Mouse (Mus musculus): ENCODE results near the gene Cyp4a30b. TPM values are rescaled to one million over a fixed set of nuclear protein-coding genes. Genes with fewer than 3 reads are reported as not detected.
"Not testable (repeated sequence)": the region's sequence is repeated elsewhere in the genome, so short reads cannot be mapped to it uniquely, and the experiment has no call there.

Cyp4a30b gene
- not detected in 2 replicates for polyA plus RNA-seq (2015; fragmentation: Nextera tagmentation; extraction: Ambion mirVana)

DNA sequence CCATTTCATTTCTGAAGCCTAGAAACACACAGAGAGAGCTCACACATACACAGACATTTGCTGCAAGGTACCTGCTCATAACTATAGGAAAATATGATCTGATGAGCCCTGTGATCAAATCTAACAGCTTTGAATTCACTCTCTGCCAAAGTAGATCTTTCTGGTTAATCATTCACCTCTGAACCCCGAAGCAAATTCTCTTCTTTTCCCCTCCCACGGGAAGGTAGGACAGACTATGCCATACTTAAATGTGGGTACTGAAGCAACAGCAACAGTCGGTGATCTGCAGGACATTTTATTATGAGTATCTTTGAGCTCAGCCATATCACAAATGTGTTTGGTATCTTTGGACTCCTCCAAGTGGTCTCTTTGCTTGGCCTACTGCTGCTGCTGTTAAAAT lies at the start of gene Cyp4a30b:
Cyp4a30b (plus strand) TSS at position 301 of the 400 bp plus-strand sequence.
- ATAC-seq (ENCODE audit: insufficient number of reproducible peaks, low FRiP score, low TSS enrichment, low read depth) = no peak
- no peaks in the 10 kb centered on the region for H3K4me1 ChIP-seq
- no peak within 1 kb of the TSS for H3K4me2 ChIP-seq
- no peaks in the 10 kb centered on the region for H3K27me3 ChIP-seq
- no peaks in the 10 kb centered on the region for H3K9me3 ChIP-seq
- no peak within 1 kb of the TSS for H3K4me3 ChIP-seq
- H3K27ac ChIP-seq = no peak within 1 kb of the TSS
- WGBS = 86% methylated on average over 3 of the region's 3 CpGs
- H3K36me3 ChIP-seq = no peaks in the 10 kb centered on the region
- no peak within 1 kb of the TSS for H3K9ac ChIP-seq

DNA sequence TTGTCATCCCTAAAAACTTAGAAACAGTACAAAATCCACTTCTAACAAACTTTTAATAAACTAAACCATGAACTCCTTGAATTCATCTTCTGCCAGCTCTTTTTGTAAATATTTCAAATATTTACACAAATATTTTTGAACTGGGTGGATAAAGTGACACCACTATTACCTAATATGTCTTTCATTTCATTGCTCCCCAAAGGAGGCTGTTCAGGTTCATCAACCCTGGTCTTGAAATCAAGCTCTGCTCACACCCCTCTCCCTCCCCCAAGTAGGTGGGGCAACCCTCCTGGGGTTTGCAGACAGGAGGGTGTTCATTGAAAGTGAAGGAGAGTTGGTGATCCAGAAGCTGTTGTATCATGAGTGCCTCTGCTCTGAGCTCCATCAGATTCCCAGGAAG lies 41.1 kb upstream of the Cyp4a30b start, which contains the start of gene Cyp4a12b:
Cyp4a12b (plus strand) TSS at position 301 of the 400 bp plus-strand sequence.
- not testable (repeated sequence) for H3K27ac ChIP-seq; H3K4me3 ChIP-seq; ATAC-seq (ENCODE audit: insufficient number of reproducible peaks, low FRiP score, low TSS enrichment, low read depth); H3K36me3 ChIP-seq; H3K4me1 ChIP-seq; H3K4me2 ChIP-seq; H3K27me3 ChIP-seq; H3K9ac ChIP-seq; H3K9me3 ChIP-seq

- Histone ChIP-seq H3K4me3 (no peak overlapping the region), H3K36me3 (no peaks in the 10 kb centered on the region), H3K9me3 (no peaks in the 10 kb centered on the region), H3K9ac (no peak overlapping the region), H3K4me2 (no peak overlapping the region), H3K27me3 (no peaks in the 10 kb centered on the region), H3K27ac (no peak overlapping the region), H3K4me1 (no peaks in the 10 kb centered on the region)
- ATAC-seq (ENCODE audit: insufficient number of reproducible peaks, low FRiP score, low TSS enrichment, low read depth) = no peak
- WGBS = 63% methylated on average over 3 of the region's 3 CpGs
Observed at GRCm38 (mm10) chr4:115450577-115451137, 1.7 kb upstream of the Cyp4a30b start.

GRCm38 (mm10) chr4:115473585-115473984 lies 21.2 kb downstream of the Cyp4a30b start:
- H3K27me3 ChIP-seq; H3K36me3 ChIP-seq; H3K4me3 ChIP-seq; ATAC-seq (ENCODE audit: insufficient number of reproducible peaks, low FRiP score, low TSS enrichment, low read depth); H3K9ac ChIP-seq; H3K4me1 ChIP-seq; H3K9me3 ChIP-seq; H3K27ac ChIP-seq; H3K4me2 ChIP-seq: not testable (repeated sequence)
- 79% methylated on average over 3 of the region's 3 CpGs for WGBS

DNA sequence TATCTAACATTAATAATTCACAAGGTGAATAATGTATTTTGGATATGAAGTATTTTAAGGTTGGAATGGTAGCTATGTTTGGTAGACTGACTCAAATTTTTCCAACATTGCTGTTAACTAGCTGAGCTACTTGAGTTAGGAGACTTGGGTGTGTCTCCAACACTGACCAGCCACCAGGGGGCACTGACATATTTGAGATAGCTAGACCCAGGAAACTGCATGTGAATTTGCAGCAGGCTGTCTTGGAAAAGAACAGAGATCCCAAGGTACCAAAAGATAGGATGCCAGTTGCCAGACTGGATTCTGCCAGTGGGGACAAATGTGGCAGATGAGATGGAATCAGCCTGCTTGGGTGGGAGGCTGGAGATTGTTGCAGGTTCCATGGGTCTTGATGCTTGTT lies 23.6 kb downstream of the Cyp4a30b start:
- not testable (repeated sequence) for H3K27ac ChIP-seq; ATAC-seq (ENCODE audit: insufficient number of reproducible peaks, low FRiP score, low TSS enrichment, low read depth); H3K36me3 ChIP-seq; H3K4me1 ChIP-seq; H3K4me3 ChIP-seq; H3K9me3 ChIP-seq; H3K27me3 ChIP-seq; H3K9ac ChIP-seq; H3K4me2 ChIP-seq

GRCm38 (mm10) chr4:115481006-115481652 lies 28.7 kb downstream of the Cyp4a30b start:
- no peak overlapping the region for H3K27ac ChIP-seq
- H3K4me1 ChIP-seq = no peaks in the 10 kb centered on the region
- no peak overlapping the region for H3K9ac ChIP-seq
- H3K4me3 ChIP-seq = no peak overlapping the region
- H3K36me3 ChIP-seq = no peaks in the 10 kb centered on the region
- ATAC-seq (ENCODE audit: insufficient number of reproducible peaks, low FRiP score, low TSS enrichment, low read depth) = no peak
- H3K4me2 ChIP-seq = no peak overlapping the region
- 68% methylated on average over 6 of the region's 6 CpGs for WGBS
- H3K9me3 ChIP-seq = no peaks in the 10 kb centered on the region
- H3K27me3 ChIP-seq = no peaks in the 10 kb centered on the region

GRCm38 (mm10) chr4:115496001-115496400 lies 43.6 kb downstream of the Cyp4a30b start, which contains the start of gene Cyp4a14:
TSS of gene Cyp4a14 (minus strand) at chr4:115496142.
- Histone ChIP-seq H3K4me2 (no peak within 1 kb of the TSS), H3K4me1 (no peaks in the 10 kb centered on the region), H3K9ac (no peak within 1 kb of the TSS), H3K27me3 (no peaks in the 10 kb centered on the region), H3K9me3 (no peaks in the 10 kb centered on the region), H3K36me3 (no peaks in the 10 kb centered on the region), H3K4me3 (no peak within 1 kb of the TSS), H3K27ac (no peak within 1 kb of the TSS)
- ATAC-seq (ENCODE audit: insufficient number of reproducible peaks, low FRiP score, low TSS enrichment, low read depth) = no peak
- 88% methylated on average over 1 of the region's 1 CpGs for WGBS

DNA sequence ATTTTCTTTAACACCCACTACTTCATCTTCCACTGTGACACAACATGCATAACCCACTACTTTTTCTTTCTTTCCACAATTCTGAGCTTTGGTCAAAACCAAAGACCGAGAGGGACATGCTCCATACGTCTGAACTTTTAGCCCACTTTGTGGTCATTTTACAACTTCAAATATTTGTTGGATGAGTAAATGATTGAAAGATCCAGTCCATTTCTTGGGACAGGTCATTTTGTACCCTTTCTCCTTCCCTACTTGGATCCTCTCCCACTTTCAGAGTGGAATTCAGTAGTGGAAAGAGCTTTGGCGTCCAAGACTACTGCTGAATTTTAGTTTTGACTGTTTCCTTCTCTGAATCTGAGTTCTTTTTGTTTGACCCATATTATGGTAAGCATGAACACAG lies 45.1 kb downstream of the Cyp4a30b start:
- WGBS = 80% methylated on average over 3 of the region's 3 CpGs
- H3K4me2 ChIP-seq = no peak overlapping the region
- ATAC-seq (ENCODE audit: insufficient number of reproducible peaks, low FRiP score, low TSS enrichment, low read depth) = no peak
- no peak overlapping the region for H3K4me3 ChIP-seq
- no peaks in the 10 kb centered on the region for H3K4me1 ChIP-seq
- H3K27ac ChIP-seq = no peak overlapping the region
- H3K9ac ChIP-seq = no peak overlapping the region
- H3K27me3 ChIP-seq = no peaks in the 10 kb centered on the region
- no peaks in the 10 kb centered on the region for H3K9me3 ChIP-seq
- H3K36me3 ChIP-seq = no peaks in the 10 kb centered on the region

- H3K36me3 ChIP-seq; H3K27me3 ChIP-seq; H3K4me1 ChIP-seq; H3K4me3 ChIP-seq; ATAC-seq (ENCODE audit: insufficient number of reproducible peaks, low FRiP score, low TSS enrichment, low read depth); H3K9ac ChIP-seq; H3K4me2 ChIP-seq; H3K27ac ChIP-seq; H3K9me3 ChIP-seq: not testable (repeated sequence)
Observed at GRCm38 (mm10) chr4:115513964-115514363, 61.6 kb downstream of the Cyp4a30b start.

GRCm38 (mm10) chr4:115518000-115518399 lies 65.6 kb downstream of the Cyp4a30b start, which contains the start of gene Cyp4a10:
TSS of gene Cyp4a10 (plus strand) at chr4:115518264.
- not testable (repeated sequence) for H3K9me3 ChIP-seq; ATAC-seq (ENCODE audit: insufficient number of reproducible peaks, low FRiP score, low TSS enrichment, low read depth); H3K4me2 ChIP-seq; H3K9ac ChIP-seq; H3K27ac ChIP-seq; H3K4me1 ChIP-seq; H3K27me3 ChIP-seq; H3K36me3 ChIP-seq; H3K4me3 ChIP-seq
- WGBS = 74% methylated on average over 5 of the region's 5 CpGs

- Histone ChIP-seq H3K9ac (no peak overlapping the region), H3K4me1 (no peaks in the 10 kb centered on the region), H3K27me3 (no peaks in the 10 kb centered on the region), H3K27ac (no peak overlapping the region), H3K4me2 (no peak overlapping the region), H3K9me3 (no peaks in the 10 kb centered on the region), H3K36me3 (no peaks in the 10 kb centered on the region), H3K4me3 (no peak overlapping the region)
- WGBS = 70% methylated on average over 4 of the region's 4 CpGs
- no peak for ATAC-seq (ENCODE audit: insufficient number of reproducible peaks, low FRiP score, low TSS enrichment, low read depth)
Observed at GRCm38 (mm10) chr4:115519444-115519843, 67.0 kb downstream of the Cyp4a30b start.
